Mouse (Mus musculus): ENCODE results near the gene Tnks2.

DNA sequence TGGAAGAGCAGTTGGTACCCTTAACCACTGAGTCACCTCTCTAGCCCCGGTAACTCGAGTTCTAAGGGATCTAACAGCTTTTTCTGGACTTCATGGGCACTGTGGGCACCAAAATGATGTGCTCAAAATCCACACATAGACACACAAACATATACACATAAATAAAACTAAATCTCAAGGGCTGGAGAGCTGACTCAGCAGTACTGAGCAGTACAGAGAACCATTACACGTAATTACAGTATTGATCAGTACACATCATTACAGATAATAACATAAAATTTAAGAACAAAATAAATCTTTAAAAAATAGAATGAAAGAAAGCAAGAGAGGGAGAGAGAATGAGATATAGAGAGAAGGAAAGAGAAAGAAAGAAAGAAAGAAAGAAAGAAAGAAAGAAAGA, 75.1 kb downstream of the Tnks2 start:
- no peak for TF ChIP-seq CTCF (IDR thresholded peaks at IDR 0.05; ENCODE audit: low read depth)
- TF ChIP-seq EP300 (optimal IDR thresholded peaks at IDR 0.05): no peak
